8 mouse cellular contexts compared by ENCODE assay signal in the genomic region with DNA sequence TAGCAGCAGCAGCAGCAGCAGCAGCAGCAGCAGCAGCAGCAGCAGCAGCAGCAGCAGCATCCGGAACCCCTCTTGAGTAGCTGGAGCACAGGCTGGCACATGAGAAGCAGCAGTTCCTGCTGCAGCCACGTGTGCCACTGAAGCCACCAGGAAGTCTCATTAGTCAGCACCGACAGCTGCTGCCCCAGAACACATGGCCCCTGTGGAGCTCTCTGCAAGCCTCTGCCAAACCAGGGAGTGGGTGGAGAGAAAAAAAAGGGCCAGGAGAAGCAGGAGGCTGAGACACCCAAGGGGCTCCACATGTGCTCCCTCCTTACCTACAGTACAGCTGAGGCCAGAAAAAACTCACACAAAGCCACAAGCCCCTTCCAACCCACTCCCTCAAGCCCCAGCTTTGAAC.
DNase-seq lines count a peak whose midpoint lies in the region; ATAC-seq and TF ChIP-seq lines count a peak whose summit lies in the region.

No protein-coding gene starts in this region.

- H3K4me3 ChIP-seq in CH12.LX (replicated peaks in 1 of 3; ENCODE audit: low read depth in 2 of 3, low read length in 2 of 3, poor library complexity in 1 of 3), result no peak overlapping the region

- H3K27ac ChIP-seq in CH12.LX (ENCODE audit: insufficient read depth, low read depth), result no peak overlapping the region

- TF ChIP-seq EP300 in CH12.LX (IDR thresholded peaks at IDR 0.05; ENCODE audit: low read length), result peak; percentile 33; the same call in 1 of the 2 replicates

- TF ChIP-seq CTCF in CH12.LX (conservative IDR thresholded peaks at IDR 0.05 in 1 of 2, IDR thresholded peaks at IDR 0.05 in 1 of 2; ENCODE audit: low read depth in 2 of 2, low read length in 2 of 2), result no peak

- H3K79me2 ChIP-seq in CH12.LX (replicated peaks; ENCODE audit: control insufficient read depth, extremely low read depth, insufficient read depth, poor library complexity, severe bottlenecking), result no peaks in the 10 kb centered on the region

- TF ChIP-seq POLR2A in CH12.LX (IDR thresholded peaks at IDR 0.05; ENCODE audit: low read depth, low read length), result no peak; the same call in 1 of the 2 replicates

- no peaks in the 10 kb centered on the region for H3K9me3 ChIP-seq in CH12.LX (replicated peaks; ENCODE audit: low read length)

- TF ChIP-seq RAD21 in CH12.LX (IDR thresholded peaks at IDR 0.05; ENCODE audit: low read depth, low read length), result no peak; the same call in none of the 2 replicates

- peaks cover 41 to 91% of the 10 kb centered on the region in 2 experiments for H3K4me1 ChIP-seq in CH12.LX (ENCODE audit: control insufficient read depth in 1 of 2, insufficient read depth in 2 of 2)

- H3K36me3 ChIP-seq in CH12.LX (replicated peaks in 1 of 2; ENCODE audit: control insufficient read depth in 1 of 2, insufficient read depth in 1 of 2, low read length in 1 of 2), result peaks cover 0 to 27% of the 10 kb centered on the region in 2 experiments

- H3K4me2 ChIP-seq in CH12.LX (ENCODE audit: insufficient read depth, low read depth, poor library complexity, severe bottlenecking), result no peak overlapping the region

- in situ Hi-C loops in CH12.LX (cut with MboI; ENCODE audit: low pct_ligation_motif_present, low pct_unique_long_range_greater_than_20kb, low sequenced_read_pairs), result loop anchor here (10.0 kb wide), 1 partner anchor 174 kb away; no protein-coding TSS in a partner anchor

- ATAC-seq in inflammation-experienced regulatory T-cells, adult 6 months, result peak; percentile 68

- H3K27me3 ChIP-seq in CH12.LX (replicated peaks), result no peaks in the 10 kb centered on the region

- 0 out of 2 replicates have a peak overlapping the region, but pooled peaks have one; percentile 8 for H3K9ac ChIP-seq in CH12.LX (ENCODE audit: insufficient read depth, low read depth)

- dilution Hi-C loops in CH12.LX (cut with MboI; ENCODE audit: extremely low pct_ligation_motif_present, extremely low pct_unique_long_range_greater_than_20kb, low sequenced_read_pairs), result no loop called here

- DNase-seq in CH12.LX (ENCODE audit: extremely low read depth), result peak; percentile 87
- peak; percentile 66 for DNase-seq in adrenal gland, postnatal 10 days
- DNase-seq in gastrocnemius, adult 18-20 months (ENCODE audit: low spot score), result peak; percentile 61
- peak; percentile 36 for DNase-seq in liver
- peak; percentile 20 to 49 for DNase-seq in natural killer cell, adult 2 months (ENCODE audit: low spot score in 2 of 2)
- DNase-seq in thymus, postnatal 0 days (ENCODE audit: low spot score), result peak; percentile 77
- no peak for DNase-seq in urinary bladder, adult 18-20 months (ENCODE audit: low spot score in 2 of 2)

TF ChIP-seq in CH12.LX, 34 proteins besides CTCF, POLR2A, EP300 and RAD21:
- peak; percentile 76 for TF ChIP-seq TCF12 (IDR thresholded peaks at IDR 0.05; ENCODE audit: low read depth, low read length)
- TF ChIP-seq CHD2 (IDR thresholded peaks at IDR 0.05; ENCODE audit: low read length), result no peak
- peak; percentile 94 for TF ChIP-seq ETS1 (conservative IDR thresholded peaks at IDR 0.05; ENCODE audit: low read depth, low read length)
- peak; percentile 21; the same call in 1 of the 2 replicates for TF ChIP-seq MEF2A (IDR thresholded peaks at IDR 0.05; ENCODE audit: borderline replicate concordance, low read depth, low read length)
- TF ChIP-seq KAT2A (IDR thresholded peaks at IDR 0.05; ENCODE audit: insufficient replicate concordance, low read length), result no peak
- no peak for TF ChIP-seq TBP (conservative IDR thresholded peaks at IDR 0.05; ENCODE audit: low read depth, low read length)
- peak; percentile 34; the same call in 1 of the 2 replicates for TF ChIP-seq HCFC1 (IDR thresholded peaks at IDR 0.05; ENCODE audit: low read depth, low read length)
- peak; percentile 98 for TF ChIP-seq MAX (IDR thresholded peaks at IDR 0.05; ENCODE audit: low read length)
- peak; percentile 45; the same call in 1 of the 2 replicates for TF ChIP-seq NELFE (IDR thresholded peaks at IDR 0.05; ENCODE audit: low read depth, low read length)
- no peak for TF ChIP-seq ZKSCAN1 (IDR thresholded peaks at IDR 0.05; ENCODE audit: borderline replicate concordance, low read depth, low read length)
- TF ChIP-seq JUN (IDR thresholded peaks at IDR 0.05; ENCODE audit: insufficient read depth, low read depth, low read length), result no peak
- no peak for TF ChIP-seq GABPA (IDR thresholded peaks at IDR 0.05; ENCODE audit: insufficient replicate concordance, low read depth, low read length)
- peak; percentile 73; the same call in 1 of the 2 replicates for TF ChIP-seq RCOR1 (conservative IDR thresholded peaks at IDR 0.05; ENCODE audit: low read depth, low read length)
- TF ChIP-seq CHD1 (IDR thresholded peaks at IDR 0.05; ENCODE audit: low read depth, low read length), result no peak
- TF ChIP-seq MAZ (IDR thresholded peaks at IDR 0.05; ENCODE audit: low read depth, low read length), result 0 out of 2 replicates have a peak, but pooled peaks have one; percentile 6
- 0 out of 2 replicates have a peak, but pooled peaks have one; percentile 53 for TF ChIP-seq UBTF (IDR thresholded peaks at IDR 0.05; ENCODE audit: low read depth, low read length)
- TF ChIP-seq BHLHE40 (IDR thresholded peaks at IDR 0.05; ENCODE audit: low read depth, low read length), result peak; percentile 98
- TF ChIP-seq NRF1 (IDR thresholded peaks at IDR 0.05; ENCODE audit: low read depth, low read length), result no peak
- TF ChIP-seq MAFK (IDR thresholded peaks at IDR 0.05; ENCODE audit: insufficient replicate concordance, low read length), result no peak
- TF ChIP-seq MYC (IDR thresholded peaks at IDR 0.05; ENCODE audit: low read depth, low read length), result peak; percentile 99
- no peak for TF ChIP-seq PAX5 (IDR thresholded peaks at IDR 0.05; ENCODE audit: low read length)
- TF ChIP-seq IRF4 (IDR thresholded peaks at IDR 0.05; ENCODE audit: low read depth, low read length), result peak; percentile 49; the same call in 1 of the 2 replicates
- TF ChIP-seq SMC3 (IDR thresholded peaks at IDR 0.05; ENCODE audit: low read depth, low read length), result no peak; the same call in 1 of the 2 replicates
- TF ChIP-seq ZC3H11A (IDR thresholded peaks at IDR 0.05; ENCODE audit: low read depth, low read length), result no peak
- TF ChIP-seq ZNF384 (IDR thresholded peaks at IDR 0.05; ENCODE audit: low read depth, low read length), result peak; percentile 74
- no peak for TF ChIP-seq JUND (conservative IDR thresholded peaks at IDR 0.05; ENCODE audit: low read depth, low read length)
- TF ChIP-seq ELF1 (IDR thresholded peaks at IDR 0.05; ENCODE audit: low read depth, low read length), result peak; percentile 84
- no peak for TF ChIP-seq POLR2AphosphoS2 (IDR thresholded peaks at IDR 0.05; ENCODE audit: low read depth, low read length)
- TF ChIP-seq E2F4 (IDR thresholded peaks at IDR 0.05; ENCODE audit: insufficient replicate concordance, low read depth, low read length), result no peak
- peak; percentile 57 for TF ChIP-seq USF2 (conservative IDR thresholded peaks at IDR 0.05; ENCODE audit: low read depth, low read length)
- peak; percentile 57; the same call in 1 of the 2 replicates for TF ChIP-seq SIN3A (IDR thresholded peaks at IDR 0.05; ENCODE audit: low read length)
- TF ChIP-seq USF1 (IDR thresholded peaks at IDR 0.05; ENCODE audit: low read depth, low read length), result peak; percentile 63
- peak; percentile 97 for TF ChIP-seq MXI1 (IDR thresholded peaks at IDR 0.05; ENCODE audit: low read depth, low read length)
- TF ChIP-seq ZMIZ1 (IDR thresholded peaks at IDR 0.05; ENCODE audit: low read depth, low read length), result no peak

Comparison
In these comparisons a context has a peak if more than half of its experiments do, and no peak if none do; other contexts are left out.
1. DNase-seq: peak in CH12.LX (single experiment), adrenal gland, postnatal 10 days (single experiment), gastrocnemius, adult 18-20 months (single experiment), liver (single experiment), natural killer cell, adult 2 months (2 of 2) and thymus, postnatal 0 days (single experiment); none in urinary bladder, adult 18-20 months (0 of 2).